Mouse (Mus musculus) spleen, adult 12 weeks (tissue): ENCODE results near the gene Pdzrn3.

Experiments used
- DNase-seq: peaks from one replicate; pipeline ENCODE4 v3.0.0; 2022; ENCODE audit warnings: low spot score

The Pdzrn3 gene

GRCm38 (mm10) chr6:101377167-101377934 is at the start of gene Pdzrn3:
Pdzrn3 (minus strand) TSS chr6:101377897.
- no peak for DNase-seq

GRCm38 (mm10) chr6:101427296-101427695 is 49.6 kb upstream of the Pdzrn3 start:
- DNase-seq, result no peak

GRCm38 (mm10) chr6:101426301-101426700 is 48.6 kb upstream of the Pdzrn3 start:
- DNase-seq, result no peak

GRCm38 (mm10) chr6:101422084-101422954 is 44.6 kb upstream of the Pdzrn3 start:
- DNase-seq, result no peak

- DNase-seq, result no peak
These were observed 40.5 kb upstream of the Pdzrn3 start for GRCm38 (mm10) chr6:101418213-101418612.

- no peak for DNase-seq
These were observed 34.0 kb upstream of the Pdzrn3 start for GRCm38 (mm10) chr6:101411701-101412100.

GRCm38 (mm10) chr6:101411064-101411463 is 33.4 kb upstream of the Pdzrn3 start:
- DNase-seq, result no peak

- DNase-seq, result no peak
These were observed 19.0 kb upstream of the Pdzrn3 start for GRCm38 (mm10) chr6:101396711-101397110.

GRCm38 (mm10) chr6:101395908-101396307 is 18.2 kb upstream of the Pdzrn3 start:
- no peak for DNase-seq

- no peak for DNase-seq
These were observed 15.1 kb upstream of the Pdzrn3 start for GRCm38 (mm10) chr6:101392801-101393117.

- DNase-seq, result no peak
These were observed 14.6 kb upstream of the Pdzrn3 start for GRCm38 (mm10) chr6:101392107-101392800.

- no peak for DNase-seq
These were observed 7.8 kb upstream of the Pdzrn3 start for GRCm38 (mm10) chr6:101385490-101385889.

- no peak for DNase-seq
These were observed 7.3 kb upstream of the Pdzrn3 start for GRCm38 (mm10) chr6:101384958-101385357.

GRCm38 (mm10) chr6:101384476-101384875 is 6.8 kb upstream of the Pdzrn3 start:
- DNase-seq, result no peak

- DNase-seq, result no peak
These were observed 5.2 kb upstream of the Pdzrn3 start for GRCm38 (mm10) chr6:101382891-101383290.

GRCm38 (mm10) chr6:101379546-101379945 is 1.8 kb upstream of the Pdzrn3 start:
- no peak for DNase-seq

GRCm38 (mm10) chr6:101377935-101378609 is 375 bp upstream of the Pdzrn3 start:
- DNase-seq, result no peak

GRCm38 (mm10) chr6:101376511-101377166 is 1.1 kb downstream of the Pdzrn3 start:
- DNase-seq, result no peak

GRCm38 (mm10) chr6:101376049-101376448 is 1.6 kb downstream of the Pdzrn3 start:
- DNase-seq, result no peak

GRCm38 (mm10) chr6:101374721-101375120 is 3.0 kb downstream of the Pdzrn3 start:
- DNase-seq, result no peak

- no peak for DNase-seq
These were observed 3.5 kb downstream of the Pdzrn3 start for GRCm38 (mm10) chr6:101374186-101374585.

GRCm38 (mm10) chr6:101372982-101373381 is 4.7 kb downstream of the Pdzrn3 start:
- no peak for DNase-seq
